Mouse (Mus musculus): Measurements from ENCODE around the gene Prrt1. TPM values are rescaled to one million over a fixed set of nuclear protein-coding genes. Genes with fewer than 3 reads are reported as not detected.
A peak's percentile ranks its signal among the peaks of the same experiment; 100 is the strongest.

Prrt1 gene
- polyA plus RNA-seq, 1 experiment from 2014 or later: 0.60 TPM

- Histone ChIP-seq H3K27me3 (no peaks in the 10 kb centered on the region), H3K9me3 (no peaks in the 10 kb centered on the region)
- WGBS: 67% methylated on average over 15 of the region's 15 CpGs
Observed at GRCm38 (mm10) chr17:34590154-34590987, 39.0 kb upstream of the Prrt1 start.

GRCm38 (mm10) chr17:34591029-34591993 lies 38.0 kb upstream of the Prrt1 start, which contains the start of gene Pbx2:
Gene Pbx2 (plus strand): TSS chr17:34591266.
- no peak for ATAC-seq (ENCODE audit: insufficient number of reproducible peaks, low FRiP score, low TSS enrichment, low read depth)
- peaks cover 20% of the 10 kb centered on the region for H3K36me3 ChIP-seq
- WGBS: 8% methylated on average over 21 of the region's 21 CpGs
- no peaks in the 10 kb centered on the region for H3K9me3 ChIP-seq
- peak within 1 kb of the TSS; percentile 98 for H3K27ac ChIP-seq
- peak within 1 kb of the TSS; percentile 85 for H3K4me2 ChIP-seq
- H3K4me3 ChIP-seq: peak within 1 kb of the TSS; percentile 80
- H3K9ac ChIP-seq: peak within 1 kb of the TSS; percentile 84
- no peaks in the 10 kb centered on the region for H3K27me3 ChIP-seq
- peaks cover 68% of the 10 kb centered on the region for H3K4me1 ChIP-seq

More at GRCm38 (mm10) chr17:34590154-34590987, 39.0 kb upstream of the Prrt1 start:
- ATAC-seq (ENCODE audit: insufficient number of reproducible peaks, low FRiP score, low TSS enrichment, low read depth): no peak
- H3K4me1 ChIP-seq: peaks cover 71% of the 10 kb centered on the region
- H3K4me2 ChIP-seq: peak overlapping the region; percentile 24
- no peak overlapping the region for H3K9ac ChIP-seq
- H3K27ac ChIP-seq: peak overlapping the region; percentile 98
- H3K36me3 ChIP-seq: peaks cover 11% of the 10 kb centered on the region
- 0 out of 2 replicates have a peak overlapping the region, but pooled peaks have one; percentile 80 for H3K4me3 ChIP-seq

- ATAC-seq (ENCODE audit: insufficient number of reproducible peaks, low FRiP score, low TSS enrichment, low read depth): peak; percentile 42; the same call in 1 of the 2 replicates
- Histone ChIP-seq H3K27me3 (no peaks in the 10 kb centered on the region), H3K4me3 (peak overlapping the region; percentile 80), H3K27ac (peak overlapping the region; percentile 98), H3K4me2 (peak overlapping the region; percentile 85), H3K36me3 (peaks cover 21% of the 10 kb centered on the region), H3K9ac (peak overlapping the region; percentile 84), H3K4me1 (peaks cover 63% of the 10 kb centered on the region), H3K9me3 (no peaks in the 10 kb centered on the region)
- WGBS: under 1% methylated on average over 31 of the region's 35 CpGs
Observed at GRCm38 (mm10) chr17:34591994-34592375, 37.3 kb upstream of the Prrt1 start.

- 1% methylated on average over 23 of the region's 32 CpGs for WGBS
- Histone ChIP-seq H3K9me3 (no peaks in the 10 kb centered on the region), H3K9ac (peak overlapping the region; percentile 84), H3K4me3 (peak overlapping the region; percentile 80), H3K36me3 (peaks cover 21% of the 10 kb centered on the region), H3K4me2 (peak overlapping the region; percentile 85), H3K27ac (peak overlapping the region; percentile 98), H3K27me3 (no peaks in the 10 kb centered on the region), H3K4me1 (peaks cover 66% of the 10 kb centered on the region)
- ATAC-seq (ENCODE audit: insufficient number of reproducible peaks, low FRiP score, low TSS enrichment, low read depth): peak; percentile 4; the same call in 1 of the 2 replicates
Observed at GRCm38 (mm10) chr17:34592581-34593549, 36.5 kb upstream of the Prrt1 start.

- peak overlapping the region; percentile 84; the same call in 1 of the 2 replicates for H3K9ac ChIP-seq
- WGBS: 45% methylated on average over 34 of the region's 34 CpGs
- peaks cover 21% of the 10 kb centered on the region for H3K36me3 ChIP-seq
- H3K27me3 ChIP-seq: no peaks in the 10 kb centered on the region
- ATAC-seq (ENCODE audit: insufficient number of reproducible peaks, low FRiP score, low TSS enrichment, low read depth): no peak
- H3K4me3 ChIP-seq: peak overlapping the region; percentile 80
- H3K27ac ChIP-seq: peak overlapping the region; percentile 98
- H3K9me3 ChIP-seq: no peaks in the 10 kb centered on the region
- H3K4me1 ChIP-seq: peaks cover 60% of the 10 kb centered on the region
- peak overlapping the region; percentile 85 for H3K4me2 ChIP-seq
Observed at GRCm38 (mm10) chr17:34593752-34594525, 35.4 kb upstream of the Prrt1 start.

- no peak for ATAC-seq (ENCODE audit: insufficient number of reproducible peaks, low FRiP score, low TSS enrichment, low read depth)
- Histone ChIP-seq H3K9me3 (no peaks in the 10 kb centered on the region), H3K27ac (no peak overlapping the region), H3K4me3 (no peak overlapping the region), H3K9ac (no peak overlapping the region), H3K4me1 (peaks cover 44% of the 10 kb centered on the region), H3K4me2 (no peak overlapping the region), H3K27me3 (no peaks in the 10 kb centered on the region), H3K36me3 (peaks cover 33% of the 10 kb centered on the region)
- WGBS: 71% methylated on average over 8 of the region's 8 CpGs
Observed at GRCm38 (mm10) chr17:34596098-34596497, 33.2 kb upstream of the Prrt1 start.

- Histone ChIP-seq H3K9me3 (no peaks in the 10 kb centered on the region), H3K4me1 (peaks cover 46% of the 10 kb centered on the region), H3K27me3 (no peaks in the 10 kb centered on the region), H3K9ac (no peak within 1 kb of the TSS), H3K4me2 (no peak within 1 kb of the TSS), H3K36me3 (peaks cover 41% of the 10 kb centered on the region), H3K27ac (no peak within 1 kb of the TSS), H3K4me3 (no peak within 1 kb of the TSS)
- ATAC-seq (ENCODE audit: insufficient number of reproducible peaks, low FRiP score, low TSS enrichment, low read depth): no peak
- 18% methylated on average over 6 of the region's 6 CpGs for WGBS
Observed at GRCm38 (mm10) chr17:34597566-34598095, 31.7 kb upstream of the Prrt1 start, which contains the start of gene Ager. Gene Ager (plus strand): TSS chr17:34597862.

- H3K4me1 ChIP-seq: peaks cover 42% of the 10 kb centered on the region
- H3K9ac ChIP-seq: no peak overlapping the region
- peaks cover 35% of the 10 kb centered on the region for H3K36me3 ChIP-seq
- H3K9me3 ChIP-seq: no peaks in the 10 kb centered on the region
- no peak overlapping the region for H3K4me2 ChIP-seq
- no peak for ATAC-seq (ENCODE audit: insufficient number of reproducible peaks, low FRiP score, low TSS enrichment, low read depth)
- 83% methylated on average over 9 of the region's 9 CpGs for WGBS
- no peak overlapping the region for H3K4me3 ChIP-seq
- H3K27me3 ChIP-seq: no peaks in the 10 kb centered on the region
- H3K27ac ChIP-seq: no peak overlapping the region
Observed at GRCm38 (mm10) chr17:34599891-34600290, 29.4 kb upstream of the Prrt1 start.

GRCm38 (mm10) chr17:34601796-34602195 lies 27.5 kb upstream of the Prrt1 start:
- Histone ChIP-seq H3K4me3 (no peak overlapping the region), H3K36me3 (peaks cover 21% of the 10 kb centered on the region), H3K9me3 (no peaks in the 10 kb centered on the region), H3K9ac (no peak overlapping the region), H3K4me2 (peak overlapping the region; percentile 86; the same call in 1 of the 2 replicates), H3K4me1 (peaks cover 42% of the 10 kb centered on the region), H3K27ac (no peak overlapping the region), H3K27me3 (no peaks in the 10 kb centered on the region)
- 86% methylated on average over 12 of the region's 12 CpGs for WGBS
- ATAC-seq (ENCODE audit: insufficient number of reproducible peaks, low FRiP score, low TSS enrichment, low read depth): no peak

Measured in limb, embryonic 15.5 days (tissue).